Mouse (Mus musculus) liver, embryonic 15.5 days (tissue): ENCODE measurements around the gene Gm20388. TPM values are rescaled to one million over a fixed set of nuclear protein-coding genes. Genes with fewer than 3 reads are reported as not detected.

ENCODE experiments used
- ATAC-seq: fragments of 200-750 bp; cut with Nextera tagmentation; 2 replicates; pipeline ENCODE4 v1.8.0; 2017; ENCODE audit warnings: moderate number of reproducible peaks, mild to moderate bottlenecking, moderate library complexity; ENCODE audit not compliant: insufficient read depth
- H3K27ac ChIP-seq: fragments of 300-500 bp; sonication (generic); replicated peaks from 2 replicates; pipeline ENCODE4 v1.5.1; 2015; ENCODE audit warnings: mild to moderate bottlenecking, inconsistent platforms
- H3K27me3 ChIP-seq: fragments of 300-500 bp; sonication (generic); 2 replicates; pipeline ENCODE4 v1.6.1; 2015; ENCODE audit warnings: mild to moderate bottlenecking, inconsistent platforms
- H3K36me3 ChIP-seq: fragments of 300-500 bp; sonication (generic); replicated peaks from 2 replicates; pipeline ENCODE4 v1.6.1; 2015; ENCODE audit warnings: moderate library complexity, mild to moderate bottlenecking, inconsistent platforms
- H3K4me1 ChIP-seq: fragments of 300-500 bp; sonication (generic); replicated peaks from 2 replicates; pipeline ENCODE4 v1.6.1; 2015; ENCODE audit warnings: inconsistent platforms
- H3K4me2 ChIP-seq: fragments of 300-500 bp; sonication (generic); 2 replicates; pipeline ENCODE4 v1.6.1; 2015; ENCODE audit warnings: moderate library complexity, mild to moderate bottlenecking, inconsistent platforms
- H3K4me3 ChIP-seq: fragments of 300-500 bp; sonication (generic); replicated peaks from 2 replicates; pipeline ENCODE4 v1.5.1; 2015; ENCODE audit warnings: mild to moderate bottlenecking, inconsistent platforms
- H3K9ac ChIP-seq: fragments of 300-500 bp; sonication (generic); 2 replicates; pipeline ENCODE4 v1.6.1; 2015; ENCODE audit warnings: moderate library complexity, mild to moderate bottlenecking, inconsistent platforms
- H3K9me3 ChIP-seq: fragments of 300-500 bp; sonication (generic); replicated peaks from 2 replicates; pipeline ENCODE4 v1.6.1; 2016; ENCODE audit warnings: inconsistent platforms
- WGBS: fragments of 180-500 bp; shearing (Covaris S2); methylation state at CpG from one replicate; pipeline ENCODE4 v1.1.7; 2015; ENCODE audit warnings: mixed read lengths; ENCODE audit not compliant: insufficient replicate concordance; 5-methylcytosine and 5-hydroxymethylcytosine counted together
- polyA plus RNA-seq: library from polyadenylated mRNA; unstranded; fragments of >200 nt; fragmentation: Nextera tagmentation; extraction: Ambion mirVana; gene quantifications from 2 replicates; pipeline ENCODE4 v1.2.1, GENCODE M21; 2015

Gm20388 gene
- polyA plus RNA-seq, 1 experiment from 2014 or later, result not detected

DNA sequence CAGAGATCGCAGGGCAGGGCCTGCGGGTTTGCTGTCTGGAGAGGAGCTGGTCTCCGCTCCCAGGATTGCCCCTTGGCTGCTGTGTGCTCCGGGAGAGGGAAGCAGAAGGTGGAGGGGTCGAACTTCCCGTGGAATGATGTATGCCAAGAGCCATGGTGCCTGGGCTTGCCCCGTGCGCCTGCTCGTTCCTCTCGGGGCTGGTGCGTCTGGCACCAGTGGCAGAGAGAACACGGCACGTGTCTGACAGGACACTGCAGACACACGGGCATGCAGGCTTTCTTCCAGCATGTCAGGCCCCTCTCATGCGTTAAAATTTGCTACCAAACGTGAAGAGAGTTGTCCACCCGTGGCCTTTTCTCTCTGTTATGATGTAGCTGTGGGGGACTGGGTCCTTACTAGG is 4401.1 kb downstream of the Gm20388 start:
- no peak overlapping the region for H3K4me2 ChIP-seq
- no peak overlapping the region for H3K9ac ChIP-seq
- no peaks in the 10 kb centered on the region for H3K36me3 ChIP-seq
- no peak overlapping the region for H3K27ac ChIP-seq
- H3K27me3 ChIP-seq, result no peaks in the 10 kb centered on the region
- ATAC-seq, result no peak
- H3K9me3 ChIP-seq, result no peaks in the 10 kb centered on the region
- 78% methylated on average over 17 of the region's 17 CpGs for WGBS
- H3K4me1 ChIP-seq, result peaks cover 13% of the 10 kb centered on the region
- H3K4me3 ChIP-seq, result no peak overlapping the region

DNA sequence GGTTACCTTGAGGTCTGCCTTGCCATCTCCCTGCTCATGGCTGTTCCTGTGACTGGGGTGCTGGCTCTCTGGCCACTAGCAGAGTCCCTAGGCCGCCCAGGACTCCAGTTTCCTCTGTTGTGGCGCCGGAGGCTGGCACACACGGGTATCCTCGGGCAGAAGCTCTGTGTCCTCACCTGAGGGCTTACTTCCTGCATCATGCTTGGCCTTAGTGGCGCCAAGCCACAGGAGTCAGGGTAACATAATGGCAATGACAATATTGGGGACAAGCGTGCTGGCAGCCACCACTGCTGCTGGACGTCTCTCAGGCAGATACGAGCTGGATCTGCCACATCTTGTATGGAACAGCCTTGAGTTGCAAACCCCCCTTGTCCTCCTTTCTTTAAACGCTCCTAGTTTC is 4401.6 kb downstream of the Gm20388 start:
- H3K36me3 ChIP-seq, result no peaks in the 10 kb centered on the region
- H3K27me3 ChIP-seq, result no peaks in the 10 kb centered on the region
- H3K27ac ChIP-seq, result no peak overlapping the region
- H3K9ac ChIP-seq, result no peak overlapping the region
- no peak for ATAC-seq
- WGBS, result 76% methylated on average over 10 of the region's 10 CpGs
- no peak overlapping the region for H3K4me3 ChIP-seq
- H3K4me1 ChIP-seq, result peaks cover 18% of the 10 kb centered on the region
- H3K4me2 ChIP-seq, result no peak overlapping the region
- H3K9me3 ChIP-seq, result no peaks in the 10 kb centered on the region

DNA sequence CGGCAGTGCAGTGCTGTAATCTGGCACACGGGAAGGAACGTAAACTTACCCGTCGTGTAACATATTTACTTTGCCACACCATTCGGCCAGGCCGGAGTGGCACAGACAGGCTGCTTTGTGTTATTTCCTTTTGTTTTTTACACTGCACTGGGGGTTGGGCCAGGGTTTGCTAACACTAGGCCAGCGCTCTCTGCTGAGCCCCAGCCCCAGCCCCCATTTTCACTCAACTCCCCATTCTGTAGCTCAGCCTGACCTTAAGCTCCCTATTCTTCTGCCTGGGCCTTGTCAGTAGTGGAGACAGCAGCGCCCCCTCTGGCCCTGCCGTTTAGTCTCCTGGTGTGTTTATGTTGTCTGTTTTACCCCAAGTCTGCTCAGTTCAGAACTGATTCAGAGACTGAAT is 4404.2 kb downstream of the Gm20388 start:
- H3K4me2 ChIP-seq, result no peak overlapping the region
- no peaks in the 10 kb centered on the region for H3K9me3 ChIP-seq
- H3K9ac ChIP-seq, result no peak overlapping the region
- no peaks in the 10 kb centered on the region for H3K27me3 ChIP-seq
- H3K4me1 ChIP-seq, result peaks cover 42% of the 10 kb centered on the region
- 66% methylated on average over 10 of the region's 10 CpGs for WGBS
- ATAC-seq, result no peak
- H3K36me3 ChIP-seq, result no peaks in the 10 kb centered on the region
- H3K27ac ChIP-seq, result no peak overlapping the region
- no peak overlapping the region for H3K4me3 ChIP-seq

DNA sequence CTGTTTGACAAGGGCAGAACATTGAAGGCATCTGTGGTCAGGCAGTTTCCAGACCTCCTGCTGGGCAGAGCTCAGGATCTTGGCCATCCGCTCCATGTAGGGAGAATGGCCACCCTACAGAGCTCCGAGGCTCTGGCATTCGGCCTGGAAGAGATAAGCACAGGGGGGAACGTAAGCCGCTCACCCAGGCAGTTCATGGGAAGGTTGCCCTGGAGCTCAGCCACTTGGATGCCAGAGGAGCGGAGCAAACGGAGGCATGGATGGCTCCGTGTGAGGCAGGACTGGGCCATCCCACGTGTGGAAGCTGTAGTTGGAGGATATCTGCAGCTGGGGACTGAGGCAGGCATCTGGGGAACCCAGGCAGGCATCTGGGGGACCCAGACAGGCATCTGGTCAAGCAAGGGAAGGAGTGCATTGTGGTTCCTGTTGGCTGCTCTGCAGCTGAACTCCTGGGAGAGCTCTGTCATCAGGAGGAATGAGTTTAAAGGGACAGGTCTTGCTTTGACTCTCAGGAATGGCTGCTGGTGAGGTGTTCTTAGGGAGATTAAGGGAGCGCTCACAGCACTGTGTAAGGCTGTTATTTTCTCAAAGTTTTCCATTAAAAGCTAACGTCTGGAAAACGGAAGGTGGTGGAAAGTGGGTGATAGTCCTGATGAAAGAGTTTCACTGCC is 4406.0 kb downstream of the Gm20388 start:
- Histone ChIP-seq H3K4me2 (no peak overlapping the region), H3K27ac (no peak overlapping the region), H3K9me3 (no peaks in the 10 kb centered on the region), H3K9ac (no peak overlapping the region), H3K27me3 (no peaks in the 10 kb centered on the region), H3K36me3 (no peaks in the 10 kb centered on the region), H3K4me1 (peaks cover 46% of the 10 kb centered on the region), H3K4me3 (no peak overlapping the region)
- ATAC-seq, result no peak
- 47% methylated on average over 12 of the region's 12 CpGs for WGBS

DNA sequence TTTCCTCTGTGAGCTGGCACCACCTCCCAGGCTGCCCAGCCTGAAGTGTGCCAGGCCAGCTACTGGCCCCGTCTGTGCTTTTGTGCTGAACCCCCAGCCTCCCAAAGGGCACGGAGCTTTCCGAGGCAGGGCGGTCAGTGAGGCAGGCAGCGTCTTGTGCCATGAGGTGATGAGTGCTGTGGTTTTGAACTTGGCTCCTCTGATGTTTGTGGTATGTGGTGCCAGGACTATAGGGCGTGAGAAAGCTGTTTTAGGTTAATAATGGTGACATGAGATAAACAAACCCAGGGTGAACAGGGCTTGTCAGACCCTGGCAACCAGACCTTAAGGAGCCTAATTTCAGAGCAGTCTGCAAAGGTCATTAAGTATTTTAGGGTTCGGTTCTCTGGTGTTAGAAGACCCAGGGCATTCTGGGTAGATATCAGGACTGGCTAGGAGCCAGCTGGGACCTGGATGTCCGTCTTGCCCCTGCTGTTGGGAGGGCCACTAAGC is 4406.6 kb downstream of the Gm20388 start:
- Histone ChIP-seq H3K27ac (no peak overlapping the region), H3K4me3 (no peak overlapping the region), H3K4me1 (peaks cover 47% of the 10 kb centered on the region), H3K27me3 (no peaks in the 10 kb centered on the region), H3K9me3 (no peaks in the 10 kb centered on the region), H3K36me3 (no peaks in the 10 kb centered on the region), H3K9ac (no peak overlapping the region), H3K4me2 (no peak overlapping the region)
- WGBS, result 13% methylated on average over 8 of the region's 8 CpGs
- ATAC-seq, result no peak

DNA sequence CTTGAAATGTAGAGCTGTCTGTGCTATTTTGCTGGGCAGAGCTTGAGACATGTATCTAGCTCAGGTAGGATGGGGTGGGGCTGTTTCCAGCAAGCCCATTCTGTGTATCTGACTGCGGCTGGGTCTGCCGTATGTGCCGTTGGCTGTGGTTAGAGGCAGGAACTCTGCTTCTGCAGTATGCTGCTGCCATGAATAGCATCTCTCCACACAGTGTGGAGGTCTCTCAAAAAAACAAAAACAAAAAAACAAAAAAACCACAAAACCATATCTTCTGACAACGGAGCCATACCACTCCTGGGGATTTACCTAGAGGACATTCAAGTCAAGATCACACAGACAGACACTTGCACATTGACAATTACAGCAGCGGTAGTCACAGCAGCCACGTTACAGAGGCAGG is 4407.2 kb downstream of the Gm20388 start:
- Histone ChIP-seq H3K4me3 (no peak overlapping the region), H3K36me3 (no peaks in the 10 kb centered on the region), H3K27me3 (no peaks in the 10 kb centered on the region), H3K4me2 (no peak overlapping the region), H3K4me1 (peaks cover 47% of the 10 kb centered on the region), H3K9me3 (no peaks in the 10 kb centered on the region), H3K9ac (no peak overlapping the region), H3K27ac (no peak overlapping the region)
- WGBS, result 15% methylated on average over 6 of the region's 6 CpGs
- ATAC-seq, result no peak

DNA sequence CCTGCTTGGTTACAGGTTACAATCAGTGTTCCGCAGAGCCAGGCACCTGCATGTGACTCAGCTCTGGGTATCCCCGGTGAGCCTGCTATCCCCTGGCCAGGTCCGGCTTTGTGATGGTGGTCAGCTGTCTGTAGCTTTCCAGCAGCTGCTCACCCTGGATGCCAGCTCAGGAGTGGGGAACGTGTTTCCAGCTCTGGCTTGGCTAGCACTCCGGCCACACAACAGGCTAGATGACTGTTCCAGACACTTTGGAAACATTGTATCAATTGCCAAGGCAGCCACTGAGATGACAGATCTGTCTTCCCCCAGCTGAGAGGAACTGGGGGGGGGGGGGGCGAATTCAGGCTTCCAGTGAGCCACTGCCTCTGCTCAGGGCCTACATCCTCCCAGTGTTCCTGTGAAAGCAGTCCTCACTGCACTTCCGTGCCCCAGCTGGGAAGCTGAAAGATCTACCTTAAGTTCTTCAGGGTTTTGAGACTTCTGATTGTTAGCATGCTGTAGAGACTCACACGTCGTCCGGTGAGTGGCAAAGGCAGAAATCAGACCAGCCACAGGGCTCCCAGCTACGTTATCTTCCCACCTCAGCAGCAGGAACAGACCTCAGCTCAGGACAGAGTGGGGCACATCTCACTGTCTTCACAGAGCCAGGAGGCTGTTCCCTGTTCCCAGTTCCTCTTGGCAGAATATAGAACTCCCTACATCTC is 4408.1 kb downstream of the Gm20388 start:
- H3K4me1 ChIP-seq, result peaks cover 47% of the 10 kb centered on the region
- H3K4me3 ChIP-seq, result no peak overlapping the region
- no peak overlapping the region for H3K4me2 ChIP-seq
- H3K36me3 ChIP-seq, result 0 out of 2 replicates have a peak, but pooled peaks cover 4% of the 10 kb centered on the region
- 28% methylated on average over 11 of the region's 11 CpGs for WGBS
- peak; percentile 63 for ATAC-seq
- no peaks in the 10 kb centered on the region for H3K27me3 ChIP-seq
- H3K9ac ChIP-seq, result no peak overlapping the region
- H3K27ac ChIP-seq, result peak overlapping the region; percentile 33; the same call in 1 of the 2 replicates
- no peaks in the 10 kb centered on the region for H3K9me3 ChIP-seq

DNA sequence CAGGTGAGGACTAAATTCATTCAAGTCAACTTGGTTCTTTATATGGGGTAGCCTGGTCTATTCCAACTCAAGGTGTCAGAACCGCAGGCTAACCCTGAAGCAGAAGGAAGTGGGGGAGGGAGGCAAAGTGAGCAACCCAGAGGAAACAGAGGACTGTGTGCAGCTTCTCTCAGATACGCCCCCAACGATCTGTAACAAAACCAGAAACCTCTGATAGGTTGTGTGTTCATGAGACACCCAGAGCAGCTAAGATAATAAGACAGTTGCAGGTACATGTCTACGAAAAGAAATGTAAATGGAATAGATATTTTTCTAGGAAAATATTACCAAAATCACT is 4408.6 kb downstream of the Gm20388 start:
- no peaks in the 10 kb centered on the region for H3K27me3 ChIP-seq
- peaks cover 7% of the 10 kb centered on the region for H3K36me3 ChIP-seq
- no peak overlapping the region for H3K4me2 ChIP-seq
- no peak overlapping the region for H3K9ac ChIP-seq
- 0 out of 2 replicates have a peak, but pooled peaks have one; percentile 29 for ATAC-seq
- peaks cover 47% of the 10 kb centered on the region for H3K4me1 ChIP-seq
- no peaks in the 10 kb centered on the region for H3K9me3 ChIP-seq
- no peak overlapping the region for H3K27ac ChIP-seq
- H3K4me3 ChIP-seq, result no peak overlapping the region
- 21% methylated on average over 4 of the region's 4 CpGs for WGBS

DNA sequence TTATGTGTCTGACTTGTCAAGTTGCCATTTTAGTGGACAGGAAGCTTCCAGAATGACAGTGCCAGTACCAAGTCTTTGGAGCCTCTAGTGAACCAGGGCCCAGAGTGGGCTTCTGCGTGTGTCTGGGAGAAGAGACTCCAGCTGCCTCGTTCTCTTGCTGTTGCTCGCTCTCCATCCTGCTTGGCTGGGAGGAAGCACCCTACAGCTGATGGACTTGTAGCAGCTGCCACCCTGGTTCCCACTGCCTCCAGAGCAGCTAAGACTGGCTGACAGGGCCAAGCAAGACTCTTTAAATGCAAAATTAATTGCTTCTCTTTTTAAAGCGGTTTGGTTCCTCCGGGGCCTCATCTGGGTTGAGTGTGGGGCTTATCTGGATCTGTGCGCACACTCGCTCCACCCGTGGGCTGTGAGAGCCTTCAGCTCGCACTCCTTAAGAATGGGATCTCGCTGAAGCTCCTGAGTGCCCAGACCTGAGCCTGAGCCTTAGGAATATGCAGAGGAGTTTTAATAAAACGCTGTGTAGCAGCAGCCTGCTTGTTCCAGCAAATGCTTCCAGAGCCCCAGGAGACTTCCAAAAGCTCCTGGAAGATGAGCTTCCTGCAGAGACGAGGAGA is 4410.7 kb downstream of the Gm20388 start:
- no peak overlapping the region for H3K4me3 ChIP-seq
- H3K27ac ChIP-seq, result no peak overlapping the region
- no peak overlapping the region for H3K4me2 ChIP-seq
- no peak for ATAC-seq
- H3K9me3 ChIP-seq, result no peaks in the 10 kb centered on the region
- peaks cover 19% of the 10 kb centered on the region for H3K36me3 ChIP-seq
- 30% methylated on average over 12 of the region's 12 CpGs for WGBS
- H3K4me1 ChIP-seq, result peaks cover 43% of the 10 kb centered on the region
- no peak overlapping the region for H3K9ac ChIP-seq
- H3K27me3 ChIP-seq, result no peaks in the 10 kb centered on the region

DNA sequence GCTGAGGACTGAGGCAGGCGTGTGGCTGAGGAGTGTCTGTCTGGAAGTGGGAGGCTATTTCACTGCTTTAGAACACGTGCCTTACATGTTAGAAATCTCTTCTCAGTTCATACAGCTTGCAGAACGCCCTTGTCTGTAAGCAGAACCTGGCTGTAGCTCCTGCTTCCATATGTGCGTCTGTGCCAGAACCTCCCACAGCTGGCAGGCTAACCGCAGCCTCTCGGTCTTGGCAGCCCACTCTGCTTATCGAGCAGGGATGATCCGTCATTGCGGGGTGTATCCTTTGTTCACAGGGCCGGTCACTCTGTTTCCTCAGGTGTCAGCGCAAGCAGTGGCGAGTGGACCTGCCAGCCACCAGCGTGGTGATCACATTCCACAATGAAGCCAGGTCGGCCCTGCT is 4412.7 kb downstream of the Gm20388 start:
- Histone ChIP-seq H3K4me1 (peaks cover 28% of the 10 kb centered on the region), H3K36me3 (peaks cover 21% of the 10 kb centered on the region), H3K27me3 (no peaks in the 10 kb centered on the region), H3K4me3 (no peak overlapping the region), H3K27ac (no peak overlapping the region), H3K9ac (no peak overlapping the region), H3K9me3 (no peaks in the 10 kb centered on the region), H3K4me2 (no peak overlapping the region)
- no peak for ATAC-seq
- WGBS, result 84% methylated on average over 14 of the region's 14 CpGs

DNA sequence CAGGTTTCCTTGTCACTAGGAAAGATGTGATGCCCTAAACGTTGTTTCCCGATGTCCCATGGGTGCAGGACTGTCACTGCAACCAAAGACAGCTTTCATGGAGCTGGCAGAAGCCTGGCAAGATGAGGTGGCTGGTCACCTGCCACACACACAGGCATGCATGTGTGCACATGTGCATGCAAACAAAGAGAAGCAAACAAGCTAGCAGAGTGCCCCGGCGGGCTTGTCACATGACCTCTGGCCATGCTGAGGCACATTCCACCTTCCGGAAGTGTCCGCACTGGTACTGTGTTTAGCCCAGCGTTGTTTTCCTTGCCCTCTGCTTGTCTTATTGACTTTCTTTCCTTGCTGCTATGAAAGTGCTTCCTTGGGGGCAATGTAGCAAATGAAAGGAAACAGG is 4417.6 kb downstream of the Gm20388 start:
- peaks cover 21% of the 10 kb centered on the region for H3K36me3 ChIP-seq
- no peaks in the 10 kb centered on the region for H3K9me3 ChIP-seq
- no peaks in the 10 kb centered on the region for H3K27me3 ChIP-seq
- H3K4me2 ChIP-seq, result no peak overlapping the region
- WGBS, result 73% methylated on average over 7 of the region's 7 CpGs
- no peak overlapping the region for H3K9ac ChIP-seq
- no peak overlapping the region for H3K27ac ChIP-seq
- 0 out of 2 replicates have a peak, but pooled peaks cover 3% of the 10 kb centered on the region for H3K4me1 ChIP-seq
- ATAC-seq, result no peak
- no peak overlapping the region for H3K4me3 ChIP-seq
